Mouse (Mus musculus): ENCODE measurements around the gene Olfr183.
"Not testable (repeated sequence)": the region's sequence is repeated elsewhere in the genome, so short reads cannot be mapped to it uniquely, and the experiment has no call there.

The Olfr183 gene

GRCm38 (mm10) chr16:58995057-58995456 is at the start of gene Olfr183:
TSS of gene Olfr183 (plus strand) at chr16:58995357.
- DNase-seq = no peak

- no peak for DNase-seq
Observed at GRCm38 (mm10) chr16:59007146-59007545, 12.0 kb downstream of the Olfr183 start.

GRCm38 (mm10) chr16:59013357-59014018 is 18.3 kb downstream of the Olfr183 start:
- no peak for DNase-seq

GRCm38 (mm10) chr16:59030191-59030590 is 35.0 kb downstream of the Olfr183 start, which contains the start of gene Olfr186:
TSS of gene Olfr186 (minus strand) at chr16:59030291.
- no peak for DNase-seq

- DNase-seq = no peak
Observed at GRCm38 (mm10) chr16:59039710-59040109, 44.6 kb downstream of the Olfr183 start, which contains the start of gene Olfr187. TSS of gene Olfr187 (minus strand) at chr16:59039767.

GRCm38 (mm10) chr16:59045835-59046234 is 50.7 kb downstream of the Olfr183 start:
- no peak for DNase-seq

- DNase-seq = no peak
Observed at GRCm38 (mm10) chr16:59047579-59047978, 52.4 kb downstream of the Olfr183 start.

GRCm38 (mm10) chr16:59048860-59049259 is 53.7 kb downstream of the Olfr183 start:
- DNase-seq = no peak

- not testable (repeated sequence) for DNase-seq
Observed at GRCm38 (mm10) chr16:59049286-59049685, 54.1 kb downstream of the Olfr183 start.

Data from kidney, postnatal 36 days (tissue).